Mouse (Mus musculus) liver, embryonic 12.5 days (tissue): ENCODE data around the gene Tmx2. TPM values are rescaled to one million over a fixed set of nuclear protein-coding genes. Genes with fewer than 3 reads are reported as not detected.
"Not testable (repeated sequence)": the region's sequence is repeated elsewhere in the genome, so short reads cannot be mapped to it uniquely, and the experiment has no call there.

Experiments
- ATAC-seq: fragments of 200-750 bp; cut with Nextera tagmentation; 2 replicates; pipeline ENCODE4 v1.8.0; 2017; ENCODE audit warnings: moderate number of reproducible peaks, mild to moderate bottlenecking, moderate library complexity
- H3K27ac ChIP-seq: fragments of 300-500 bp; sonication (generic); 2 replicates; pipeline ENCODE4 v1.5.1; 2016; ENCODE audit warnings: mild to moderate bottlenecking
- H3K27me3 ChIP-seq: fragments of 300-500 bp; sonication (generic); replicated peaks from 2 replicates; pipeline ENCODE4 v1.6.1; 2016; ENCODE audit warnings: mild to moderate bottlenecking, moderate library complexity
- H3K36me3 ChIP-seq: fragments of 300-500 bp; sonication (generic); 2 replicates; pipeline ENCODE4 v1.6.1; 2016; ENCODE audit warnings: mild to moderate bottlenecking, moderate library complexity
- H3K4me1 ChIP-seq: fragments of 300-500 bp; sonication (generic); 2 replicates; pipeline ENCODE4 v1.6.1; 2016
- H3K4me2 ChIP-seq: fragments of 300-500 bp; sonication (generic); 2 replicates; pipeline ENCODE4 v1.6.1; 2016; ENCODE audit warnings: mild to moderate bottlenecking, moderate library complexity
- H3K4me3 ChIP-seq: fragments of 300-500 bp; sonication (generic); 2 replicates; pipeline ENCODE4 v1.5.1; 2016; ENCODE audit warnings: mild to moderate bottlenecking, moderate library complexity
- H3K9ac ChIP-seq: fragments of 300-500 bp; sonication (generic); 2 replicates; pipeline ENCODE4 v1.6.1; 2016; ENCODE audit warnings: mild to moderate bottlenecking, moderate library complexity
- H3K9me3 ChIP-seq: fragments of 300-500 bp; sonication (generic); replicated peaks from 2 replicates; pipeline ENCODE4 v1.6.1; 2016; ENCODE audit warnings: mild to moderate bottlenecking, moderate library complexity
- WGBS: fragments of 180-500 bp; shearing (Covaris S2); methylation state at CpG from one replicate; pipeline ENCODE4 v1.1.7; 2016; ENCODE audit not compliant: insufficient replicate concordance; 5-methylcytosine and 5-hydroxymethylcytosine counted together
- polyA plus RNA-seq: library from polyadenylated mRNA; unstranded; fragments of >200 nt; fragmentation: Nextera tagmentation; extraction: Ambion mirVana; gene quantifications from 2 replicates; pipeline ENCODE4 v1.2.1, GENCODE M21; 2016

The Tmx2 gene
- 86.3 and 88.8 TPM in 2 replicates for polyA plus RNA-seq

- 10% methylated on average over 8 of the region's 8 CpGs for WGBS
- Histone ChIP-seq H3K9ac (peak within 1 kb of the TSS; percentile 87), H3K4me1 (peaks cover 61% of the 10 kb centered on the region)
These were observed at the start of gene Tmx2 for GRCm38 (mm10) chr2:84679016-84679415. TSS of gene Tmx2 (minus strand) at chr2:84679140.

GRCm38 (mm10) chr2:84728191-84728590 is 49.3 kb upstream of the Tmx2 start:
- WGBS, result 75% methylated on average over 5 of the region's 5 CpGs
- ATAC-seq, H3K4me3 ChIP-seq, H3K27me3 ChIP-seq, H3K9me3 ChIP-seq: not testable (repeated sequence)
- H3K36me3 ChIP-seq, result peaks cover 28% of the 10 kb centered on the region
- peak overlapping the region; percentile 85 for H3K4me2 ChIP-seq
- peaks cover 77% of the 10 kb centered on the region for H3K4me1 ChIP-seq
- peak overlapping the region; percentile 78; the same call in 1 of the 2 replicates for H3K9ac ChIP-seq
- peak overlapping the region; percentile 94 for H3K27ac ChIP-seq

More at GRCm38 (mm10) chr2:84679016-84679415, at the start of gene Tmx2:
- peak within 1 kb of the TSS; percentile 88 for H3K27ac ChIP-seq
- peak within 1 kb of the TSS; percentile 96 for H3K4me3 ChIP-seq
- no peaks in the 10 kb centered on the region for H3K9me3 ChIP-seq
- no peak for ATAC-seq
- peak within 1 kb of the TSS; percentile 86 for H3K4me2 ChIP-seq
- no peaks in the 10 kb centered on the region for H3K27me3 ChIP-seq
- peaks cover 42% of the 10 kb centered on the region for H3K36me3 ChIP-seq

GRCm38 (mm10) chr2:84727172-84727858 is 48.4 kb upstream of the Tmx2 start, which contains the start of gene Clp1:
TSS of gene Clp1 (minus strand) at chr2:84727350.
- ATAC-seq, result peak; percentile 93
- under 1% methylated on average over 39 of the region's 39 CpGs for WGBS

GRCm38 (mm10) chr2:84726716-84727115 is 47.8 kb upstream of the Tmx2 start:
- Histone ChIP-seq H3K4me2 (peak overlapping the region; percentile 85), H3K4me1 (peaks cover 68% of the 10 kb centered on the region), H3K36me3 (peaks cover 41% of the 10 kb centered on the region), H3K27ac (peak overlapping the region; percentile 94), H3K9ac (peak overlapping the region; percentile 85), H3K27me3 (no peaks in the 10 kb centered on the region), H3K4me3 (peak overlapping the region; percentile 75), H3K9me3 (no peaks in the 10 kb centered on the region)
- 0 out of 2 replicates have a peak, but pooled peaks have one; percentile 14 for ATAC-seq
- 2% methylated on average over 9 of the region's 9 CpGs for WGBS

More at GRCm38 (mm10) chr2:84727172-84727858, 48.4 kb upstream of the Tmx2 start, which contains the start of gene Clp1:
- Histone ChIP-seq H3K4me1 (peaks cover 69% of the 10 kb centered on the region), H3K4me3 (peak within 1 kb of the TSS; percentile 75), H3K4me2 (peak within 1 kb of the TSS; percentile 85), H3K9me3 (no peaks in the 10 kb centered on the region), H3K36me3 (peaks cover 35% of the 10 kb centered on the region), H3K27ac (peak within 1 kb of the TSS; percentile 94), H3K27me3 (no peaks in the 10 kb centered on the region), H3K9ac (peak within 1 kb of the TSS; percentile 85)

- Histone ChIP-seq H3K27ac (peak overlapping the region; percentile 94; the same call in 1 of the 2 replicates), H3K4me3 (peak overlapping the region; percentile 75), H3K9ac (peak overlapping the region; percentile 85), H3K27me3 (no peaks in the 10 kb centered on the region), H3K9me3 (no peaks in the 10 kb centered on the region), H3K4me1 (peaks cover 68% of the 10 kb centered on the region), H3K36me3 (peaks cover 50% of the 10 kb centered on the region), H3K4me2 (peak overlapping the region; percentile 85)
- ATAC-seq, result no peak
- 83% methylated on average over 10 of the region's 10 CpGs for WGBS
These were observed 46.8 kb upstream of the Tmx2 start for GRCm38 (mm10) chr2:84725770-84726169.

DNA sequence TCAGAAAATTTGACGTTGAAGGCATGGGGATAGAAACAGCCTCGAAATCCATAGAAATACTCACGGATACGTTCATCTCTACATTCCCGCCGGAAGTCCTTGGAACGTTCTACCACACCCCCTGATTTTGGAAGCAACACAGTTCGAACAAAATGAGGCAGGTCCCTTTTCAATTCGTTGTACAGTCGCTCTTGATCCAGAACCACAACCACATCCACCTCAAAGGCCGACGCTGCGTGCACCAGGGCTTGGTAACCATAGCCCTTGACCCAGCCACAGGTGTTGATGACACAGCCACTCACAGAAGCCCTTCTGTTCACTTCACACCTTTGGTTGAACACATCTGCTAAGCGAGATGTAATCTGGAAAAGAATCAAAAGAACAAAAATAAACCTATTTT is 44.9 kb upstream of the Tmx2 start:
- Histone ChIP-seq H3K27ac (peak overlapping the region; percentile 43; the same call in 1 of the 2 replicates), H3K27me3 (no peaks in the 10 kb centered on the region), H3K4me1 (peaks cover 57% of the 10 kb centered on the region), H3K9me3 (no peaks in the 10 kb centered on the region), H3K36me3 (peaks cover 51% of the 10 kb centered on the region), H3K4me3 (0 out of 2 replicates have a peak overlapping the region, but pooled peaks have one; percentile 75), H3K9ac (no peak overlapping the region), H3K4me2 (peak overlapping the region; percentile 85)
- ATAC-seq, result no peak
- WGBS, result 90% methylated on average over 14 of the region's 14 CpGs

DNA sequence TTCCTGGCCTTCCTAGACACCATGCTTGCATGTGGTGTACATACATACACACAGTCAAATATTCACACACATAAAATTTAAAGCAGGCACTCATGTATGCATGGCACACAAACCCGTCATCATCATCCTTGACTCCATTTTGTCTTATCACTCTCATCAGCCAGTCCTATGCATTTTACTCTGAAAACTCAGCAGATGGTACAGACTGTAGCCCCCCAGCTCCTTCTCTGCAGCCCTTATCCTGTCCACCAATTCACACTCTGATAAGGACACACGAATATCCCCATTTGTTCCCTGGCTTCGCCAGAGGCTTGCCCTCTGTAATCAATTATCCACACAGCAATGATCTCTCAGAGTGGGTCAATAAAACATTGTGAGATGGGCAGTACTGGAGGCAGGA is 42.2 kb upstream of the Tmx2 start:
- Histone ChIP-seq H3K9me3 (no peaks in the 10 kb centered on the region), H3K27ac (no peak overlapping the region), H3K4me3 (no peak overlapping the region), H3K36me3 (peaks cover 51% of the 10 kb centered on the region), H3K9ac (no peak overlapping the region), H3K27me3 (no peaks in the 10 kb centered on the region), H3K4me2 (no peak overlapping the region; the same call in 1 of the 2 replicates), H3K4me1 (peaks cover 59% of the 10 kb centered on the region)
- WGBS, result 43% methylated on average over 3 of the region's 3 CpGs
- peak; percentile 33; the same call in 1 of the 2 replicates for ATAC-seq

DNA sequence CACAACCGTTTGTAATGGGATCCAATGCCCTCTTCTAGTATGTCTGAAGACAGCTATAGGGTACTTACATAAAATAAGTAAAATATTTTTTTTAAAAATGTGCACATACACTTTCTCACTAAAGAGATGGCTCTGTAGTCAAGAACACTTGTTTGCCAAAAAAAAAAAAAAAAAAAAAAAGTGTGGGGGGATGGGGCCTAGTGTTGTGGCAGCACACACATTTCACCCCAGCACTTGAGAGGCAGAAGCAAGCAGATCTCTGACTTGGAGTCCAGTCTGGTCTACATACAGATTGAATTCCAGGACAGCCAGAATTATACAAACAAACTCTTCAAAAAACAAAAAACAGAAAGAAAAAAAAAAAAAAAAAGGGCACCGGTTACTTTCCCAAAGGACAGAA is 41.8 kb upstream of the Tmx2 start:
- Histone ChIP-seq H3K4me2 (no peak overlapping the region), H3K36me3 (peaks cover 48% of the 10 kb centered on the region), H3K9me3 (no peaks in the 10 kb centered on the region), H3K9ac (no peak overlapping the region), H3K27me3 (no peaks in the 10 kb centered on the region), H3K27ac (no peak overlapping the region), H3K4me3 (no peak overlapping the region), H3K4me1 (peaks cover 56% of the 10 kb centered on the region)
- WGBS, result 93% methylated on average over 2 of the region's 2 CpGs
- no peak for ATAC-seq

DNA sequence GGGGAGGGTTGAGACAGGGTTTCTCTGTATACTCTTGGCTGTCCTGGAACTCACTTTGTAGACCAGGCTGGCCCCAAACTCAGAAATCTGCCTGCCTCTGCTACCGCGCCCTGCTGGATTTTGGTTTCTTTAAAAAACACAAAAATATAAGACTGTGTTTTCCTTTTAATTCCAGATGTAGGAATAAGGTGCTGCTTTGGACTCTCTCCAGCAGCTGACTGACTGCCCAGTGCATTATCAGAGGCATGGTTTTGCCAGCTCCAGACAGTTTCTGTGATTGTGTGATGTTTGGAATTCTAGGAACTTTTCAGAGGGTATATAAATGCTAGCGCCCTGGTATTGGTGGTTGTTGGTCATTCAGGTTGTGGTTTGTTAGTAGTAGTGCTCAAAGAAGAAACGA is 38.4 kb upstream of the Tmx2 start:
- H3K27ac ChIP-seq, result peak overlapping the region; percentile 98
- WGBS, result 85% methylated on average over 4 of the region's 4 CpGs
- H3K27me3 ChIP-seq, result no peaks in the 10 kb centered on the region
- no peak for ATAC-seq
- H3K9me3 ChIP-seq, result no peaks in the 10 kb centered on the region
- H3K4me1 ChIP-seq, result peaks cover 49% of the 10 kb centered on the region
- peak overlapping the region; percentile 83 for H3K4me2 ChIP-seq
- H3K4me3 ChIP-seq, result no peak overlapping the region
- peaks cover 18% of the 10 kb centered on the region for H3K36me3 ChIP-seq
- peak overlapping the region; percentile 96; the same call in 1 of the 2 replicates for H3K9ac ChIP-seq

- WGBS, result 13% methylated on average over 9 of the region's 9 CpGs
- peak overlapping the region; percentile 96 for H3K9ac ChIP-seq
- peak overlapping the region; percentile 99 for H3K4me3 ChIP-seq
- no peaks in the 10 kb centered on the region for H3K27me3 ChIP-seq
- peaks cover 47% of the 10 kb centered on the region for H3K4me1 ChIP-seq
- H3K9me3 ChIP-seq, result no peaks in the 10 kb centered on the region
- peaks cover 13% of the 10 kb centered on the region for H3K36me3 ChIP-seq
- ATAC-seq, result no peak
- H3K4me2 ChIP-seq, result peak overlapping the region; percentile 83
- peak overlapping the region; percentile 98 for H3K27ac ChIP-seq
These were observed 37.7 kb upstream of the Tmx2 start for GRCm38 (mm10) chr2:84716423-84717355.

- H3K9ac ChIP-seq, result peak overlapping the region; percentile 96
- H3K9me3 ChIP-seq, result no peaks in the 10 kb centered on the region
- peaks cover 40% of the 10 kb centered on the region for H3K4me1 ChIP-seq
- peak overlapping the region; percentile 83 for H3K4me2 ChIP-seq
- H3K27ac ChIP-seq, result peak overlapping the region; percentile 98
- peak; percentile 86 for ATAC-seq
- peak overlapping the region; percentile 99 for H3K4me3 ChIP-seq
- H3K36me3 ChIP-seq, result peaks cover 10% of the 10 kb centered on the region
- WGBS, result under 1% methylated on average over 33 of the region's 33 CpGs
- no peaks in the 10 kb centered on the region for H3K27me3 ChIP-seq
These were observed 36.8 kb upstream of the Tmx2 start for GRCm38 (mm10) chr2:84715562-84716361.
